ENCODE assay signal across 22 mouse cellular contexts in genomic region chr13:103910598-103910997, GRCm38 (mm10).
"Had no signal": no experiment of that assay in that cellular context is flagged by ENCODE, and none has a peak within 500 bp of the region (broad histone marks: within the 10 kb centered on the region; RNA-seq: fewer than 3 reads in every experiment).

No protein-coding gene starts in this region.

- DNase-seq: gastrocnemius, adult 2 months; gastrocnemius, postnatal 10 days; gastrocnemius, postnatal 25 days; heart, adult 18-20 months; heart, postnatal 14 days; heart, postnatal 36 days; kidney, adult 18-20 months; kidney, adult 8-10 months; kidney, postnatal 10 days; kidney, postnatal 25 days; kidney, postnatal 4 days had no signal

- H3K4me1 ChIP-seq: hindbrain, embryonic 15.5 days; limb, embryonic 10.5 days had no signal

- H3K36me3 ChIP-seq: heart, embryonic 10.5 days; heart, embryonic 13.5 days; heart, embryonic 15.5 days; hindbrain, embryonic 13.5 days; hindbrain, embryonic 15.5 days; limb, embryonic 10.5 days; limb, embryonic 12.5 days; liver, embryonic 12.5 days had no signal

- H3K9ac ChIP-seq: heart, embryonic 15.5 days; hindbrain, embryonic 13.5 days; hindbrain, embryonic 15.5 days; limb, embryonic 12.5 days; liver, embryonic 12.5 days had no signal

- H3K27me3 ChIP-seq: heart, embryonic 13.5 days; heart, embryonic 15.5 days; hindbrain, embryonic 13.5 days; hindbrain, embryonic 15.5 days; limb, embryonic 12.5 days; liver, embryonic 12.5 days had no signal

- H3K4me3 ChIP-seq: gastrocnemius, adult 2 months; heart, embryonic 10.5 days; heart, embryonic 13.5 days; heart, embryonic 15.5 days; hindbrain, embryonic 13.5 days; hindbrain, embryonic 15.5 days; layer of hippocampus, adult 2 months; left cerebral cortex, adult 2 months; limb, embryonic 10.5 days; limb, embryonic 12.5 days; liver, embryonic 12.5 days had no signal

- H3K4me2 ChIP-seq: heart, embryonic 13.5 days; heart, embryonic 15.5 days; hindbrain, embryonic 13.5 days; hindbrain, embryonic 15.5 days; limb, embryonic 12.5 days; liver, embryonic 12.5 days had no signal

- H3K27ac ChIP-seq: gastrocnemius, adult 2 months; heart, embryonic 10.5 days; heart, embryonic 13.5 days; heart, embryonic 15.5 days; hindbrain, embryonic 13.5 days; hindbrain, embryonic 15.5 days; hindbrain, postnatal 0 days; layer of hippocampus, adult 2 months; left cerebral cortex, adult 2 months; limb, embryonic 10.5 days; limb, embryonic 12.5 days; liver, embryonic 12.5 days had no signal

- H3K9me3 ChIP-seq: heart, embryonic 10.5 days; heart, embryonic 13.5 days; heart, embryonic 15.5 days; hindbrain, embryonic 13.5 days; hindbrain, embryonic 15.5 days; limb, embryonic 10.5 days; limb, embryonic 12.5 days; liver, embryonic 12.5 days had no signal

- ATAC-seq: hindbrain, postnatal 0 days; liver, embryonic 12.5 days had no signal
